Mouse (Mus musculus): ENCODE measurements at regions not wholly inside any gene's neighbourhood (a gene's known extent, or its start where the extent isn't known, plus 50 kb on each side); places are given as distances from the start of the nearest gene placed in this dataset.
A peak's percentile ranks its signal among the peaks of the same experiment; 100 is the strongest.

DNA sequence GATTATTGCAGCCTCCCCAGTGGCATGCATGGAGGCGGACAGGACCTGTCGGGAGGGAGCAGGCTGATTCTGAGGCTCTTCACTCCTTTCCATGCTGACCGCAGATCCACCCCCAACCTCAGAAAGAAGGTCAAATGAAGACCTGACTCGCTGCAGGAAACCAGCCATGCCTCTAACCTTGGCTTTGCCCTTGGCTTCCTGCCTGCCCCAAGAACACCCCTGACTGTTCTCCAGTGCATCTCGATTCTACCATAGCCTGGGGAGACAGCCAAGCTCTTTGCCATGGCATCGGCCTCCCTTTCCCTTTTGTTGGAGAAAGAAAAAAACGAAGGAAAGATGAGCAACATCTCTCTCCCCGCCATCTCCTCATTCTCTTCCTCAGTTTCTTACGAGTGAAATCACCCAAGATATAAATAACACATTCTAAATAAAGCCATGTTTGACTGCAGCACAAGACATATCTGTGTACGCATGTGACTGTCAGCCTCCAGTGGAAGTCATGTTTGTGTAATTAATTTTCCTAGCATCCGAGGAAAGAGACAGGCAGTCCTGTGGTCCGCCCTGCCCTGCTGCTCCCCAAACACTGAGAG, 102.4 kb upstream of the Sdk1 start:
- intact Hi-C loops (cut with DNase I), result no loop called here
- Histone ChIP-seq H3K27ac (peak overlapping the region; percentile 66), H3K9ac (ENCODE audit: low read depth, low read length) (peak overlapping the region; percentile 36; the same call in 1 of the 2 replicates), H3K79me2 (replicated peaks; ENCODE audit: control insufficient read depth, insufficient read depth, low read length) (no peaks in the 10 kb centered on the region), H3K4me3 (no peak overlapping the region; the same call in 1 of the 2 replicates), H3K36me3 (ENCODE audit: control insufficient read depth, insufficient read depth, low read length) (no peaks in the 10 kb centered on the region), H3K4me1 (ENCODE audit: control insufficient read depth, insufficient read depth, low read length) (peaks cover 4% of the 10 kb centered on the region; the same call in 1 of the 2 replicates), H3K27me3 (ENCODE audit: control insufficient read depth, insufficient read depth, low read length) (no peaks in the 10 kb centered on the region; the same call in 1 of the 2 replicates)
- peak; percentile 34 to 47 for DNase-seq
- TF ChIP-seq CTCF (IDR thresholded peaks at IDR 0.05) (no peak), POLR2A (IDR thresholded peaks at IDR 0.05; ENCODE audit: insufficient read depth, low read depth, low read length) (no peak), EP300 (IDR thresholded peaks at IDR 0.05; ENCODE audit: insufficient read depth, low read depth, low read length) (no peak)
- WGBS, result 32% methylated on average over 12 of the region's 12 CpGs

GRCm38 (mm10) chr5:141139361-141139912, 101.9 kb upstream of the Sdk1 start:
- H3K36me3 ChIP-seq (ENCODE audit: control insufficient read depth, insufficient read depth, low read length), result no peaks in the 10 kb centered on the region
- WGBS, result 46% methylated on average over 14 of the region's 14 CpGs
- TF ChIP-seq CTCF (IDR thresholded peaks at IDR 0.05) (no peak), EP300 (IDR thresholded peaks at IDR 0.05; ENCODE audit: insufficient read depth, low read depth, low read length) (no peak), POLR2A (IDR thresholded peaks at IDR 0.05; ENCODE audit: insufficient read depth, low read depth, low read length) (no peak)
- peak overlapping the region; percentile 36; the same call in 1 of the 2 replicates for H3K9ac ChIP-seq (ENCODE audit: low read depth, low read length)
- peaks cover 4% of the 10 kb centered on the region; the same call in 1 of the 2 replicates for H3K4me1 ChIP-seq (ENCODE audit: control insufficient read depth, insufficient read depth, low read length)
- H3K27ac ChIP-seq, result peak overlapping the region; percentile 66
- peak overlapping the region; percentile 5; the same call in 1 of the 2 replicates for H3K4me3 ChIP-seq
- H3K27me3 ChIP-seq (ENCODE audit: control insufficient read depth, insufficient read depth, low read length), result no peaks in the 10 kb centered on the region; the same call in 1 of the 2 replicates
- intact Hi-C loops (cut with DNase I), result no loop called here
- no peak for DNase-seq
- H3K79me2 ChIP-seq (replicated peaks; ENCODE audit: control insufficient read depth, insufficient read depth, low read length), result no peaks in the 10 kb centered on the region

DNA sequence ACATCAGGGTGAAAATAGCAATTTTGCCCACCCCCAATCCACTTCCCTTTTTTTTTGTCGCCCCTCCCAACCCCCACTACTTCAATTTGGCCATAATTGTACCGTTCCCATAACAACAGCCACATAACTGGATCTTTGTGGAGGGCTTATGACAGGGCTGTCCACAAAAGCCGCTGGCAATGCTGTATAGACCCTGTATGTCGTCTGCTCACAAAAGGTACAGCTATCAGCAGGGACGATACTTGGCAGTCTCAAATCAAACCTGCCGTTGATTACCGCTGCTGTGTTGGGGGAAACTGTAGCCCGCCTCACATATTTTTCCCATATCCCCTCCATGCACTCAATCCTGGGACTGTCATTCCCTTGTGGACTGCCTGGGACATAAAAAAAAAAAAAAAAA, 80.9 kb upstream of the Sdk1 start:
- no peaks in the 10 kb centered on the region for H3K36me3 ChIP-seq (ENCODE audit: control insufficient read depth, insufficient read depth, low read length)
- TF ChIP-seq EP300 (IDR thresholded peaks at IDR 0.05; ENCODE audit: insufficient read depth, low read depth, low read length), result no peak
- no peak for TF ChIP-seq CTCF (IDR thresholded peaks at IDR 0.05)
- no peak for TF ChIP-seq POLR2A (IDR thresholded peaks at IDR 0.05; ENCODE audit: insufficient read depth, low read depth, low read length)
- DNase-seq, result no peak
- H3K4me3 ChIP-seq, result no peak overlapping the region
- H3K4me1 ChIP-seq (ENCODE audit: control insufficient read depth, insufficient read depth, low read length), result no peaks in the 10 kb centered on the region
- H3K27me3 ChIP-seq (ENCODE audit: control insufficient read depth, insufficient read depth, low read length), result no peaks in the 10 kb centered on the region
- no peak overlapping the region for H3K27ac ChIP-seq
- WGBS, result 67% methylated on average over 8 of the region's 8 CpGs
- intact Hi-C loops (cut with DNase I), result loop anchor here (5.0 kb wide), 1 partner anchor 382 kb away; no protein-coding TSS in a partner anchor
- no peaks in the 10 kb centered on the region; the same call in 1 of the 2 replicates for H3K79me2 ChIP-seq (replicated peaks; ENCODE audit: control insufficient read depth, insufficient read depth, low read length)
- H3K9ac ChIP-seq (ENCODE audit: low read depth, low read length), result no peak overlapping the region

GRCm38 (mm10) chr5:141160956-141161355, 80.3 kb upstream of the Sdk1 start:
- no peaks in the 10 kb centered on the region for H3K4me1 ChIP-seq (ENCODE audit: control insufficient read depth, insufficient read depth, low read length)
- H3K79me2 ChIP-seq (replicated peaks; ENCODE audit: control insufficient read depth, insufficient read depth, low read length), result no peaks in the 10 kb centered on the region; the same call in 1 of the 2 replicates
- WGBS, result 84% methylated on average over 5 of the region's 5 CpGs
- no peaks in the 10 kb centered on the region for H3K27me3 ChIP-seq (ENCODE audit: control insufficient read depth, insufficient read depth, low read length)
- no peak overlapping the region for H3K4me3 ChIP-seq
- no peak overlapping the region for H3K27ac ChIP-seq
- DNase-seq, result no peak
- no peaks in the 10 kb centered on the region for H3K36me3 ChIP-seq (ENCODE audit: control insufficient read depth, insufficient read depth, low read length)
- TF ChIP-seq POLR2A (IDR thresholded peaks at IDR 0.05; ENCODE audit: insufficient read depth, low read depth, low read length) (no peak), EP300 (IDR thresholded peaks at IDR 0.05; ENCODE audit: insufficient read depth, low read depth, low read length) (no peak), CTCF (IDR thresholded peaks at IDR 0.05) (no peak)
- intact Hi-C loops (cut with DNase I), result loop anchor here (5.0 kb wide), 1 partner anchor 381 kb away; no protein-coding TSS in a partner anchor
- H3K9ac ChIP-seq (ENCODE audit: low read depth, low read length), result no peak overlapping the region

GRCm38 (mm10) chr5:141182442-141182841, 58.8 kb upstream of the Sdk1 start:
- no peaks in the 10 kb centered on the region for H3K79me2 ChIP-seq (replicated peaks; ENCODE audit: control insufficient read depth, insufficient read depth, low read length)
- no peaks in the 10 kb centered on the region for H3K27me3 ChIP-seq (ENCODE audit: control insufficient read depth, insufficient read depth, low read length)
- H3K4me3 ChIP-seq, result no peak overlapping the region
- no peak for TF ChIP-seq CTCF (IDR thresholded peaks at IDR 0.05)
- TF ChIP-seq POLR2A (IDR thresholded peaks at IDR 0.05; ENCODE audit: insufficient read depth, low read depth, low read length), result no peak
- no peak for TF ChIP-seq EP300 (IDR thresholded peaks at IDR 0.05; ENCODE audit: insufficient read depth, low read depth, low read length)
- no peaks in the 10 kb centered on the region for H3K4me1 ChIP-seq (ENCODE audit: control insufficient read depth, insufficient read depth, low read length)
- no peak overlapping the region for H3K9ac ChIP-seq (ENCODE audit: low read depth, low read length)
- 71% methylated on average over 6 of the region's 6 CpGs for WGBS
- intact Hi-C loops (cut with DNase I), result no loop called here
- DNase-seq, result no peak
- H3K36me3 ChIP-seq (ENCODE audit: control insufficient read depth, insufficient read depth, low read length), result no peaks in the 10 kb centered on the region
- H3K27ac ChIP-seq, result no peak overlapping the region

GRCm38 (mm10) chr5:141189033-141189432, 52.3 kb upstream of the Sdk1 start:
- no peak overlapping the region for H3K4me3 ChIP-seq
- TF ChIP-seq CTCF (IDR thresholded peaks at IDR 0.05), result no peak
- TF ChIP-seq POLR2A (IDR thresholded peaks at IDR 0.05; ENCODE audit: insufficient read depth, low read depth, low read length), result no peak
- no peak for DNase-seq
- H3K36me3 ChIP-seq (ENCODE audit: control insufficient read depth, insufficient read depth, low read length), result no peaks in the 10 kb centered on the region
- H3K79me2 ChIP-seq (replicated peaks; ENCODE audit: control insufficient read depth, insufficient read depth, low read length), result no peaks in the 10 kb centered on the region
- no peaks in the 10 kb centered on the region for H3K27me3 ChIP-seq (ENCODE audit: control insufficient read depth, insufficient read depth, low read length)
- 72% methylated on average over 2 of the region's 2 CpGs for WGBS
- no peak overlapping the region for H3K27ac ChIP-seq
- H3K9ac ChIP-seq (ENCODE audit: low read depth, low read length), result no peak overlapping the region
- intact Hi-C loops (cut with DNase I), result no loop called here
- no peaks in the 10 kb centered on the region for H3K4me1 ChIP-seq (ENCODE audit: control insufficient read depth, insufficient read depth, low read length)

Small RNA genes in the stretch of these regions (microRNA-seq; reads per million reads assigned to microRNA genes)
- gene Gm26113, result 0 reads per million in 2 experiments

Measured in heart, adult 2 months (tissue).